Mouse (Mus musculus): ENCODE data around the gene Them7.

The Them7 gene

GRCm38 (mm10) chr2:105235380-105236115 is 11.4 kb downstream of the Them7 start:
- no peak for DNase-seq

DNA sequence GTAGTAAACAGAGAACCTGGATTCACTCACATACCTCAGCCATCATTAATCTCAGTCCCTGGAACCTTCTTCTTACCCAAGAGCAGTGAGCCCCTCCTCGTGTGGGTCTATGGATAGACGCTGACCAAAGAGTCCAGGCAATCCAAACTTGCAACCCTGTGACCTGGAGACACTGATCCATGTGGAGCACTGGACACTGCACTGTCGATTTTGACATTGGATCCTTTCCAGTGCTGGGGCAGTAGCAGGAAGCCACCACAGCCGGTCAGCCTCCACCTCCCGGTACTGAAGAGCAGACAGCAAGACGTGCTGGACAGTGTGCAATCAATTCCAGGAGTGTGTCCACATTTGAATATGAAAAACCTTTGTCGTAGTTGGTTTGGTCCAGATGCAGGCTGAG is 13.3 kb downstream of the Them7 start:
- DNase-seq, result no peak

DNA sequence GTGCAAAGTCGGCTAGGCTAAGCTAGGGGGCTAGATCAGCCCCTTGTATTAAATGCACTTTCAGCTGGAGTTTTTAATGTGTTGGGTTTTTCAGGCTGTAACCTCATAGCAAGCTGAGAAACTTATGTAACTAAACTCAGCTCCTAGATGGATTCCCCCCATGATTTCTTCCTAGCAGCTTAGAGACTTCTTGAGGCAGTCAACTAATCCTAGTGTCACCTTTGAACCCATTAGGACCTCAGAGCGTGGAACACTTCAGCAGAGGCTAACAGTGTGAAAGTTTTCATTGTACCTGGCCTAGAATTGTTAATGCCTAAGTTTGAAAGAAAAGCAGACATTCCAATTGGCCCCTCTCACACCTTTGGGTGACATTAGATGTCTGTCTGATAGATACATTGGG is 13.7 kb downstream of the Them7 start:
- no peak for DNase-seq

GRCm38 (mm10) chr2:105238775-105239174 is 14.7 kb downstream of the Them7 start:
- no peak for DNase-seq

GRCm38 (mm10) chr2:105240631-105241030 is 16.5 kb downstream of the Them7 start:
- DNase-seq, result no peak

- DNase-seq, result no peak
Measured at GRCm38 (mm10) chr2:105242940-105243339, 18.8 kb downstream of the Them7 start.

GRCm38 (mm10) chr2:105244733-105245132 is 20.6 kb downstream of the Them7 start:
- no peak for DNase-seq

GRCm38 (mm10) chr2:105251978-105252377 is 27.9 kb downstream of the Them7 start:
- no peak for DNase-seq

- no peak for DNase-seq
Measured at GRCm38 (mm10) chr2:105252824-105253223, 28.7 kb downstream of the Them7 start.

DNA sequence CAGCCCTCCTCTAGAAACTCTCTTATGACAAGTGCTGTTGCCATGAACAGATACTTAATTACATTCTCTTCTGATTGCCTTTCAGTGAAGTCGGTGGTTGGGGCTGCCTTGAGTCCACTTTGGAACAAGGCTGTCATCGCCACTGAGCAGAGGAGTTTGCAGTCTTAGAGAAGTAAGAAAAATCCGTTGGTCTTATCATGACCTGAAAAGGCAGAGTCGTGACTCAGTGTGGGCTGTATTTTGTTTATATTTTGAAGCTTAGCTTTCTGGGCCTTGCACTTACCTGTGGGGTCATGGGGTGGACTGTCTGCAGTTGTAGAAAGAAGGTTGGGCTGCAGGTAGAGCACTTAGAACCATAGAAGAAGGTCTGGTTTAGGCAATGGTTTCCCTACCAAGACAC is 31.3 kb downstream of the Them7 start:
- DNase-seq, result no peak

DNA sequence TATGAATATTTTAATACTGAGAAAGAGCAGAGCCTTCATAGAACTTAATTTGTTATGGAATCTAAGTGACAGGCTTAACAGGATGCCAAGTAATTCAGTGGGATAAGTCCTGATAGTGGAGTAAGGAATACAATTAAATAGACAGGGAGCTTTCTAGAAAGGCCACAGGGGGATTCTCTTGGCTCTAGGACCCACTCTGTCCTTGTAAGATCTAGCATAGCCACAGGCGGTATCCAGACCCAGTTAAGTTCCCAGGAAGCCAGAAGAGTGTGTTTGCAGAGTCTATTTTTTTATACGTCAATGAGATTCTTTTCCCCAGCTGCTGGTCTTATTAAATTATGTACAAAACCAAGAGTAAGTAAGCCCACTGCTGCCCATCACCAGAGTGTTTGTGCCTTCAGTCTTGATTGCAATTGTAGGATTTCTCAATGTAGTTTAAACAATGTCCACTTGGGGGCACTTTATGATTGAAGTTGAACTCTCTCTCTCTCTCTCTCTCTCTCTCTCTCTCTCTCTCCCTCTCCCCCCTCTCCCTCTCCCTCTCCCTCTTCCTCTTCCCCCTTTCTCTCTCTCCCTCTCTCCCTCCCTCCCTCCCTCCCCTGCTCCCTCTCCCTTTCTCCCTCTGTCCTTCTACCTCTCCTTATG is 32.4 kb downstream of the Them7 start:
- DNase-seq, result no peak

- DNase-seq, result no peak
Measured at GRCm38 (mm10) chr2:105257376-105257775, 33.3 kb downstream of the Them7 start.

DNA sequence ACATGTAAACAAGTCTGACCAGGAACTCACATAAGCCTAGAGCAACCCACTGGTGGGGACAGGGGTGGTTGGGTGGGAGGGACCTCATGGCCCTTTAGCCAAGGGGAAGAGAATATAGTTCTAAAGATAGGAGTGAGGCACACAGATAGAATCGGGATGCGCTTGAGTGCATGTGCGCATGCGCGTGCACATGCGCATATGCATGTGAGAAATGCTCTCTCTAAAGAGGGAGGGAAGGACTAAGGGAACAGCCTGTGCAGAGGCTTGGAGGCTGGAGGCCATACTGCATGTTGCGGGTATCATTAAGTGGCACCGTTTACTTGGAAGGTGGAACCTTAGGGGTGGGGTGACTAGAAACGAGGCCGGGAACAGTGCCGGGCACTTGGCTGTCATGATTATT is 37.2 kb downstream of the Them7 start:
- DNase-seq, result no peak

- DNase-seq, result no peak
Measured at GRCm38 (mm10) chr2:105263219-105263618, 39.1 kb downstream of the Them7 start.

DNA sequence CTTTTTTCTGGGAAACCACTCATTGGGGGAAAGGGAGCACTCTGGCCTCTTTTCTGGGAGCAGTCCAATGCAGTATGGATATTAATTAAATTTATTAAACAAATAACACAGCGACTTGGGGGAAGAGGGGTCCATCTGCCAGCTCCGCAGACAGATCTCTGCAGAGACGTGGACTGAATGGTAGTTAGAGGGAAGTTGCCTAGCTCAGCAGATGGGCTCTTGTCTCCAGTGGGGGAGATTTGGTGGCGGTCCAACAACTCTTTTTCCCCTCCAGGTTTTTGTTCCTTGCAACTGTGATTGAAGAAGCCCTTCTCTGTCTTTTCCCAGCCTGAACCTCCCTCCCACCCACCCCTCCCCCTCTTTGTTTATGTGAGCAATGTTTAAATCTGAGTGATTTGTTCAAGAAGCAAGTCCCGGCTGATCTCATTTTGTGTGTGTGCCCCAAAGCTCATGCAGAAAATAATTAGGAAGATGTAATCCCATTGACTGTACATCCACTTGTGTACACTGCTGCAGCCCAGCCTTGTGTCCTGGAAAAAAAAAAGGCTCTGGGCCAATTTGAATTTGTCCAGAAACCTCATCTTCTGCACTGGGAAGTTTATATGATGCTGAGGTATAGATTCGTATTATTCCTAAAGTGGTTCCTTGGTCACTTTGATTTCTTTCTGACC is 58.4 kb downstream of the Them7 start:
- DNase-seq, result no peak

DNA sequence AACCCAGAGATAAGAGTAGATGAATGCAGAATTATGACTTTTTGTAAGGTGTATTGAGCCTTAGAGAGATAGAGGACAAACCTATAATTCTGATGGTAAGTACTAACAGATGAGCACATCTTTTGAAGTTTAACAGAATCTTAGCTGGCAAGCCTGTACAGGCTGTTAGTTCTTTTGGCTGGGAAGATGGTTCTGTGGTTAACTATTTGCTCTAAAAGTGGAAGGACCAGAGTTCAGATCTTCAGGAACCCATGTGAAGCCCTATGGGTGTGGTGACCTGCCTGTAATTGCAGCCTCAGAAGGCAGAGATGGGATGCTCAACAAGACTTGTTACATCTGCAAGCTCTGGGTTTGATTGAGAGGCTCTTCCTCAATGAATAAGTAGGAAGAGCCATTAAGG is 59.7 kb downstream of the Them7 start:
- no peak for DNase-seq

DNA sequence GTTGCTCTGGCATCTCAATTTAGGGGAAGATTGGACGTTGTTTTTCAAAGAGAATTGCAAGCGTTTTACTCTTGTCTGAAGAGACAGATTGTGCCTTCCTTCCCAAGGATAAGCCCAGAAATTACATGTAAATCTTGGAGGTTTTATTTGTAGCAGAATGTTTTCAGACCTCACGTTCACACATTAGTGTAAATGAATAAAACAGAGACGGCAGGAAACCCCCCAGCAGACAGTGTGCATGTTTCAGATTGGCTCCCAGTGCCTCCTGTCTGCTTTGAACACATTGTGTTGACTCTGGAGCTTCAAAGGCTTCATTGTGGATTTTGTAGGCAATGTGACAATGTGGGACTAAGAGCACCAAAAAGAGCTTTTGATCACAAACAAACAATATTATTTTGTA is 60.7 kb downstream of the Them7 start:
- no peak for DNase-seq

DNA sequence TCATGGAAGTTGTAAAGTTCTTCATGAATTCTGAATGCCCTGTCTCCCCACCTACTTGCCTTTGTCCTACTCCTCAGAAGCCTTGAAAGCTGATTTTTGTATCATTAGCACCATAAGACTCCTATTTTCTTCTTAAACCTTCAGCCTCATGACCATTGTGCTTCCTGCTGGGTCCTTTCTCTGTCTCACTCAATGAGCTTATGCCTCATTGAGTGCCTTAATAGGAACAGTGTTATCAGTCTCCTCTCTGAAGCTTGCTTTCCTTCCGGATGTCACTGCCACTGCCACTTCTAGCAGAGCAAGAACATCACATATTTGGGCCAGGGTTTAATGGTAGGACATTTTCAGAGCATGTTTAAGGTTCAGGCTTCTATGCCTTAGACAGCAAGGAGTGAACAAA is 71.7 kb downstream of the Them7 start:
- no peak for DNase-seq

DNA sequence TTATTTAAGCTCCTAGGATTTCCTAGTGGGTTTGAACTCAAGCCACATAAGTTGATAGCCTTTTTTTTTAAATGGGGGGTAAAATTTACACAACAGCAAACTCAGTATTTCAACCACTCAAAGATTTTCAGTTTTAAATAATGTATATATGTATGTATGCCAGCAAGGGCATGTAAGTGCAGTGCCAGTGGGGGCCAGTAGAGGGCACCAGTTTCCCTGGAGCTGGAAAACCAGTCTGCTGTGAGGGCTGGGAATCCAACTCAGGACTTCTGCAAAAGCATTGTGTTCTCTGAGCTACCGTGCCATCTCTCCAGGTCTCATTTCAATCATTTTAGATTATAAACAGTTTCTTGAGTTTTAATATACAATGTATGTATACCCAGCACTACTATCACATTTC is 74.8 kb downstream of the Them7 start:
- DNase-seq, result no peak

GRCm38 (mm10) chr2:105301082-105301481 is 77.0 kb downstream of the Them7 start:
- DNase-seq, result no peak

DNA sequence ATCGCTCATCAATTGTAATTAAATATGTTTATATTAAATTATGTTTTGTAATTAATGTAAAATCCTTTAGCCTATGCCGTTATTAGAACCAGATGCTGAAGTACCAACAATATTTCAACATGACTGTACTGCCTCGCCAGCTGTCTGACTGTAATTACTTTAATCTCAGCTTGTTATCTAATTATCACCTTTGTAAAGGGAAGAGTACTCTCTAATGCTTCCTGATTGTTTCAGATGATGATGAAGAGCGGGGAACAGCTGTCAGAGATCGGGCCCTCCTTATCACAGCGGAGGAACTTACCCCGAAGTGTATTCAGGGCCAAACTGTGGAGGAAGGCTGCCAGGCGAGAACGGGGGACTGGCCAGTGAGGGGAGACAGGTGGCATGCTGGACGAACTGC is 77.4 kb downstream of the Them7 start:
- no peak for DNase-seq

GRCm38 (mm10) chr2:105303962-105304514 is 79.9 kb downstream of the Them7 start:
- DNase-seq, result no peak

DNA sequence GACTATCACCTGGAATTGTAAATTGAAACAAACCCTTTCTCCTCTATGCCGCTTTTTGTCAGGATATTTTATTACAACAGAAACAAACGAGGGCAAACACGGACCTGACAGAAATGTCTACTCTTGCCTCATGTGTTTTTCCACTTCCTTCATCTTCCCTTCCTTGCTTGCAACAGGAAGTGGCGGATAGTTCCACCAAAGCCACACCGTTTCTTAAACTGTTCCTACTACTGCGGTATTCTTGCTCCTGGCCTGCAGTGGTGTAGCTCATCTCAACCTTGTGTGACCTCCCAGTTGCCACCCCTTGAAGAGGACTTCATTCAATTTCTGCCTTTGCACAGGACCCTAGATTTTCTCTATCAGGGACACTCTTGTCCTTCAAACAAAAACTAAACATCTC is 81.8 kb downstream of the Them7 start:
- DNase-seq, result no peak

DNA sequence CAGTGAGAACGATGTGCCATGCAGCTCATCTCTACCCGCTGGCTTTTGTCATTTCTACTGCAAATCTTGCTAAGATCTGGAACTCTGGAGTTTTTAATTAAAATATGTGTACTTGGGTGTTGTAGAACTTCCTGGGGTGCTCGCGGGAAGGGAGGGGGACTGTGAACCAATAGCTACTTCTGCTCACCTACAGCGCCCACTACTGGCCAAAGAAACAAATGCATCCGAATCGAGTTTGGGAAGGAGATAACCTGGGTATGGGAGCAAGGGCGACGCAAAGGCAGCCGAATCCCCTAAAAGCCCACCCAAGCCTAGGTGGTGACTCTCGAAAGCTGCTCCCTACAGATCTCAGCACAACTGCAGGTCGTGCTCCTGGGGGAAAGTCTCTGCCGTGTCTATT is 87.3 kb downstream of the Them7 start:
- no peak for DNase-seq
